Mouse (Mus musculus) hindbrain, embryonic 11.5 days (tissue): ENCODE data around the gene Gm4498. TPM values are rescaled to one million over a fixed set of nuclear protein-coding genes. Genes with fewer than 3 reads are reported as not detected.
"Not testable (repeated sequence)": the region's sequence is repeated elsewhere in the genome, so short reads cannot be mapped to it uniquely, and the experiment has no call there.

Experiments used
- ATAC-seq: fragments of 200-750 bp; cut with Nextera tagmentation; 2 replicates; pipeline ENCODE4 v1.8.0; 2017; ENCODE audit warnings: mild to moderate bottlenecking, moderate TSS enrichment, moderate library complexity; ENCODE audit not compliant: low FRiP score
- DNase-seq: peaks from one replicate; pipeline ENCODE4 v3.0.0-alpha.2; 2015; ENCODE audit warnings: low spot score
- H3K27ac ChIP-seq: fragments of 300-500 bp; sonication (generic); 2 replicates; pipeline ENCODE4 v1.5.1; 2014; ENCODE audit warnings: mild to moderate bottlenecking, low read depth, low read length
- H3K27me3 ChIP-seq: fragments of 300-500 bp; sonication (generic); 2 replicates; pipeline ENCODE4 v1.6.1; 2014; ENCODE audit warnings: mild to moderate bottlenecking, low read length, moderate library complexity, mixed read lengths; ENCODE audit not compliant: control insufficient read depth, insufficient read depth
- H3K36me3 ChIP-seq: fragments of 300-500 bp; sonication (generic); 2 replicates; pipeline ENCODE4 v1.6.1; 2014; ENCODE audit warnings: mild to moderate bottlenecking, low read length, moderate library complexity, mixed read lengths; ENCODE audit not compliant: control insufficient read depth, insufficient read depth
- H3K4me1 ChIP-seq: fragments of 300-500 bp; sonication (generic); replicated peaks from 2 replicates; pipeline ENCODE4 v1.6.1; 2014; ENCODE audit warnings: low read length, mixed read lengths; ENCODE audit not compliant: control insufficient read depth, insufficient read depth
- H3K4me2 ChIP-seq: fragments of 300-500 bp; sonication (generic); replicated peaks from 2 replicates; pipeline ENCODE4 v1.6.1; 2014; ENCODE audit warnings: mild to moderate bottlenecking, low read depth, low read length
- H3K4me3 ChIP-seq: fragments of 300-500 bp; sonication (generic); 2 replicates; pipeline ENCODE4 v1.5.1; 2014; ENCODE audit warnings: low read depth, low read length
- H3K9ac ChIP-seq: fragments of 300-500 bp; sonication (generic); 2 replicates; pipeline ENCODE4 v1.6.1; 2014; ENCODE audit warnings: low read depth, low read length
- H3K9me3 ChIP-seq: fragments of 300-500 bp; sonication (generic); 2 replicates; pipeline ENCODE4 v1.6.1; 2016; ENCODE audit warnings: low read length; ENCODE audit not compliant: control insufficient read depth
- WGBS: fragments of 180-500 bp; shearing (Covaris S2); extraction: QIAGEN DNeasy Blood & Tissue Kit; methylation state at CpG from one replicate; pipeline ENCODE4 v1.1.7; 2014; 5-methylcytosine and 5-hydroxymethylcytosine counted together
- polyA plus RNA-seq: library from polyadenylated mRNA; unstranded; fragments of >200 nt; fragmentation: Nextera tagmentation; extraction: Ambion mirVana; gene quantifications from 2 replicates; pipeline ENCODE4 v1.2.1, GENCODE M21; 2014

Gene Gm4498
- not detected in 2 replicates for polyA plus RNA-seq

- H3K4me2 ChIP-seq, result not testable (repeated sequence)
Observed at GRCm38 (mm10) chr7:20233728-20234127, at the start of gene Gm4498. TSS of gene Gm4498 (minus strand) at chr7:20233828.

GRCm38 (mm10) chr7:20262734-20263133, 29.1 kb upstream of the Gm4498 start, which contains the start of gene Gm5890:
TSS of gene Gm5890 (minus strand) at chr7:20262834.
- ATAC-seq, H3K4me3 ChIP-seq, H3K9ac ChIP-seq, H3K36me3 ChIP-seq, DNase-seq, H3K27me3 ChIP-seq, H3K4me1 ChIP-seq, H3K27ac ChIP-seq, H3K4me2 ChIP-seq, H3K9me3 ChIP-seq: not testable (repeated sequence)
- no CpG with 5 or more reads among the region's 3 CpGs for WGBS

More at GRCm38 (mm10) chr7:20233728-20234127, at the start of gene Gm4498:
- H3K36me3 ChIP-seq, H3K9ac ChIP-seq, H3K27ac ChIP-seq, H3K4me1 ChIP-seq, DNase-seq, H3K9me3 ChIP-seq, ATAC-seq, H3K4me3 ChIP-seq, H3K27me3 ChIP-seq: not testable (repeated sequence)
- WGBS, result no CpG with 5 or more reads among the region's 2 CpGs

- H3K4me1 ChIP-seq, H3K36me3 ChIP-seq, H3K9ac ChIP-seq, H3K27me3 ChIP-seq, H3K27ac ChIP-seq, H3K4me3 ChIP-seq, H3K4me2 ChIP-seq, H3K9me3 ChIP-seq, DNase-seq, ATAC-seq: not testable (repeated sequence)
- WGBS, result no CpG with 5 or more reads among the region's 2 CpGs
Observed at GRCm38 (mm10) chr7:20205507-20205906, 28.1 kb downstream of the Gm4498 start, which contains the start of gene Gm6164. TSS of gene Gm6164 (minus strand) at chr7:20205607.

- not testable (repeated sequence) for H3K27me3 ChIP-seq, H3K36me3 ChIP-seq, H3K9ac ChIP-seq, H3K9me3 ChIP-seq, H3K4me2 ChIP-seq, H3K4me3 ChIP-seq, ATAC-seq, H3K27ac ChIP-seq, DNase-seq, H3K4me1 ChIP-seq
- no CpG with 5 or more reads among the region's 3 CpGs for WGBS
Observed at GRCm38 (mm10) chr7:20193410-20193809, 40.2 kb downstream of the Gm4498 start, which contains the start of gene Vmn1r95. TSS of gene Vmn1r95 (plus strand) at chr7:20193710.

Other genes starting within 250 kb of the Gm4498 start
- gene Nlrp9b, start 242.4 kb downstream of the Gm4498 start, polyA plus RNA-seq, result not detected in 2 replicates
- not detected in 2 replicates for gene Vmn1r91, start 134.1 kb downstream of the Gm4498 start, polyA plus RNA-seq
- not detected in 2 replicates for gene Gm16442, start 111.2 kb downstream of the Gm4498 start, polyA plus RNA-seq
- gene Vmn1r93, start 94.7 kb downstream of the Gm4498 start, polyA plus RNA-seq, result not detected in 2 replicates
- not detected in 2 replicates for gene Vmn1r94, start 65.5 kb downstream of the Gm4498 start, polyA plus RNA-seq
- gene Vmn1r95, start 40.1 kb downstream of the Gm4498 start, polyA plus RNA-seq, result not detected in 2 replicates
- gene Gm6164, start 28.2 kb downstream of the Gm4498 start, polyA plus RNA-seq, result not detected in 2 replicates
- gene Gm5890, start 29.0 kb upstream of the Gm4498 start, polyA plus RNA-seq, result not detected in 2 replicates
- not detected in 2 replicates for gene Gm4133, start 100.2 kb upstream of the Gm4498 start, polyA plus RNA-seq
- not detected in 2 replicates for gene Gm5728, start 141.6 kb upstream of the Gm4498 start, polyA plus RNA-seq
- gene Vmn1r100, start 184.1 kb upstream of the Gm4498 start, polyA plus RNA-seq, result not detected in 2 replicates
- not detected in 2 replicates for gene Vmn1r101, start 208.8 kb upstream of the Gm4498 start, polyA plus RNA-seq
- gene Gm10670, start 241.1 kb upstream of the Gm4498 start, polyA plus RNA-seq, result not detected in 2 replicates